Mouse (Mus musculus) 3134 (cell line): ENCODE data around the gene Mkrn2os.
"Not testable (repeated sequence)": the region's sequence is repeated elsewhere in the genome, so short reads cannot be mapped to it uniquely, and the experiment has no call there.

ENCODE experiments used
- DNase-seq: peaks from one replicate; pipeline ENCODE4 v3.0.0-alpha.2; 2011; ENCODE audit warnings: low spot score; ENCODE audit not compliant: insufficient read length; ENCODE audit errors: extremely low read depth

Gene Mkrn2os

GRCm38 (mm10) chr6:115592458-115592857 is at the start of gene Mkrn2os:
Gene Mkrn2os (minus strand): TSS chr6:115592576.
- DNase-seq: no peak

- DNase-seq: not testable (repeated sequence)
Measured at GRCm38 (mm10) chr6:115638188-115638587, 45.8 kb upstream of the Mkrn2os start.

GRCm38 (mm10) chr6:115634015-115634414 is 41.6 kb upstream of the Mkrn2os start:
- no peak for DNase-seq

- DNase-seq: no peak
Measured at GRCm38 (mm10) chr6:115631056-115631795, 38.9 kb upstream of the Mkrn2os start.

GRCm38 (mm10) chr6:115626121-115626520 is 33.7 kb upstream of the Mkrn2os start:
- no peak for DNase-seq

GRCm38 (mm10) chr6:115620942-115621341 is 28.6 kb upstream of the Mkrn2os start:
- no peak for DNase-seq

- no peak for DNase-seq
Measured at GRCm38 (mm10) chr6:115619818-115620217, 27.4 kb upstream of the Mkrn2os start.

- DNase-seq: no peak
Measured at GRCm38 (mm10) chr6:115615983-115616382, 23.6 kb upstream of the Mkrn2os start.

- DNase-seq: no peak
Measured at GRCm38 (mm10) chr6:115613793-115614192, 21.4 kb upstream of the Mkrn2os start.

- no peak for DNase-seq
Measured at GRCm38 (mm10) chr6:115610301-115610700, 17.9 kb upstream of the Mkrn2os start.

GRCm38 (mm10) chr6:115609121-115609520 is 16.7 kb upstream of the Mkrn2os start:
- DNase-seq: no peak

GRCm38 (mm10) chr6:115607429-115607828 is 15.1 kb upstream of the Mkrn2os start:
- no peak for DNase-seq

- DNase-seq: no peak
Measured at GRCm38 (mm10) chr6:115606461-115606860, 14.1 kb upstream of the Mkrn2os start.

GRCm38 (mm10) chr6:115601715-115602523 is 9.5 kb upstream of the Mkrn2os start, which contains the start of gene Mkrn2:
Gene Mkrn2 (plus strand): TSS chr6:115601902.
- DNase-seq: peak; percentile 87

- DNase-seq: no peak
Measured at GRCm38 (mm10) chr6:115601322-115601714, 8.9 kb upstream of the Mkrn2os start.

- DNase-seq: no peak
Measured at GRCm38 (mm10) chr6:115595667-115596066, 3.3 kb upstream of the Mkrn2os start.

GRCm38 (mm10) chr6:115594463-115594862 is 2.1 kb upstream of the Mkrn2os start:
- no peak for DNase-seq

GRCm38 (mm10) chr6:115593252-115593651 is 876 bp upstream of the Mkrn2os start:
- DNase-seq: no peak

- DNase-seq: no peak
Measured at GRCm38 (mm10) chr6:115591692-115592359, 550 bp downstream of the Mkrn2os start.

GRCm38 (mm10) chr6:115586321-115586720 is 6.1 kb downstream of the Mkrn2os start:
- no peak for DNase-seq

- no peak for DNase-seq
Measured at GRCm38 (mm10) chr6:115584176-115584575, 8.2 kb downstream of the Mkrn2os start.
